Mouse (Mus musculus) G1E-ER4 (cell line): ENCODE results near the gene Ugt1a5. TPM values are rescaled to one million over a fixed set of nuclear protein-coding genes. Genes with fewer than 3 reads are reported as not detected.

Source experiments
- GATA1 ChIP-seq: IDR thresholded peaks from one replicate; pipeline ENCODE4 v1.8.0; 2012; ENCODE audit warnings: low read length, inconsistent platforms
- polyA plus RNA-seq: library from polyadenylated mRNA; stranded (reverse); fragments of >175 nt; gene quantifications from 2 replicates; pipeline ENCODE4 v1.2.3, GENCODE M21; 2012

The Ugt1a5 gene
- polyA plus RNA-seq, 1 experiment, result not detected

GRCm38 (mm10) chr1:88211812-88212211, 46.0 kb downstream of the Ugt1a5 start, which contains the start of gene Ugt1a1:
Ugt1a1 (plus strand) TSS chr1:88211959.
- no peak for TF ChIP-seq GATA1

- TF ChIP-seq GATA1, result no peak
Observed at GRCm38 (mm10) chr1:88212341-88213045, 46.7 kb downstream of the Ugt1a5 start.

- no peak for TF ChIP-seq GATA1
Observed at GRCm38 (mm10) chr1:88213061-88213460, 47.2 kb downstream of the Ugt1a5 start.

GRCm38 (mm10) chr1:88213766-88214461, 48.1 kb downstream of the Ugt1a5 start:
- no peak for TF ChIP-seq GATA1

- no peak for TF ChIP-seq GATA1
Observed at GRCm38 (mm10) chr1:88214462-88214952, 48.7 kb downstream of the Ugt1a5 start.

- TF ChIP-seq GATA1, result no peak
Observed at GRCm38 (mm10) chr1:88215466-88216380, 49.9 kb downstream of the Ugt1a5 start.

GRCm38 (mm10) chr1:88216551-88216950, 50.7 kb downstream of the Ugt1a5 start:
- no peak for TF ChIP-seq GATA1

GRCm38 (mm10) chr1:88217144-88217543, 51.3 kb downstream of the Ugt1a5 start:
- no peak for TF ChIP-seq GATA1

GRCm38 (mm10) chr1:88217576-88217975, 51.8 kb downstream of the Ugt1a5 start:
- no peak for TF ChIP-seq GATA1

- TF ChIP-seq GATA1, result no peak
Observed at GRCm38 (mm10) chr1:88218051-88218450, 52.2 kb downstream of the Ugt1a5 start.

- no peak for TF ChIP-seq GATA1
Observed at GRCm38 (mm10) chr1:88218591-88218990, 52.8 kb downstream of the Ugt1a5 start.

GRCm38 (mm10) chr1:88219054-88219453, 53.2 kb downstream of the Ugt1a5 start:
- no peak for TF ChIP-seq GATA1

- TF ChIP-seq GATA1, result no peak
Observed at GRCm38 (mm10) chr1:88220336-88220735, 54.5 kb downstream of the Ugt1a5 start.

- TF ChIP-seq GATA1, result no peak
Observed at GRCm38 (mm10) chr1:88222216-88222615, 56.4 kb downstream of the Ugt1a5 start.

- no peak for TF ChIP-seq GATA1
Observed at GRCm38 (mm10) chr1:88223591-88223990, 57.8 kb downstream of the Ugt1a5 start.

- TF ChIP-seq GATA1, result no peak
Observed at GRCm38 (mm10) chr1:88224029-88224776, 58.4 kb downstream of the Ugt1a5 start.
